Mouse (Mus musculus) common myeloid progenitor, adult 5-6 weeks (primary cell): ENCODE measurements at regions not wholly inside any gene's neighbourhood (a gene's known extent, or its start where the extent isn't known, plus 50 kb on each side); places are given as distances from the start of the nearest gene placed in this dataset.

Source experiments
- ATAC-seq: replicated peaks from 2 replicates; pipeline ENCODE4 v1.8.0; 2016; ENCODE audit warnings: low read depth, mild to moderate bottlenecking, moderate TSS enrichment, inconsistent platforms; ENCODE audit not compliant: poor library complexity, severe bottlenecking

- no peak for ATAC-seq
These were observed 269.3 kb upstream of the Erbb4 start for GRCm38 (mm10) chr1:69376923-69377706.

DNA sequence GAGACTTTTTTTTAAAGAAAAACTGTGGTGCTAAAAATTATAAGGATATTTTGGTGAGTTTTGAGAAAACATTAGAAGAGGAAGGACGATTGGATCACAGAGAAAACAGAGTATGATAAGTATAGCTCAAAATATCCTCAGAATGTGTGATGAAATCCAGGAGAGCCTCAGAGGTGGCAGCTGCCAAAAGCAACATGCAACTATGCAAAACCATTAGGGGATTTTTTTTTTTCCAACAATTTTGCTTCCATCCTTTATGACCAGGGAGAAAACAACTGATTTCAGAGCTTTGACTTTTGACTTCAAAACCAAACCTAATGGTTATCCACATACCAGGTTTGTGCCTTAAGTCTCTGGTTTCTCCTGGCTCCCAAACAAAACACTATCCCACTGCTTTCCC is 267.4 kb upstream of the Erbb4 start:
- ATAC-seq = no peak

- 0 out of 2 replicates have a peak, but pooled peaks have one; percentile 50 for ATAC-seq
These were observed 262.2 kb upstream of the Erbb4 start for GRCm38 (mm10) chr1:69370078-69370477.

- no peak for ATAC-seq
These were observed 259.7 kb upstream of the Erbb4 start for GRCm38 (mm10) chr1:69367531-69367930.

- ATAC-seq = peak; percentile 82
These were observed 256.2 kb upstream of the Erbb4 start for GRCm38 (mm10) chr1:69364069-69364468.

GRCm38 (mm10) chr1:69357548-69357947 is 249.7 kb upstream of the Erbb4 start:
- ATAC-seq = peak; percentile 90

- peak; percentile 53; the same call in 1 of the 2 replicates for ATAC-seq
These were observed 242.6 kb upstream of the Erbb4 start for GRCm38 (mm10) chr1:69350417-69350816.

DNA sequence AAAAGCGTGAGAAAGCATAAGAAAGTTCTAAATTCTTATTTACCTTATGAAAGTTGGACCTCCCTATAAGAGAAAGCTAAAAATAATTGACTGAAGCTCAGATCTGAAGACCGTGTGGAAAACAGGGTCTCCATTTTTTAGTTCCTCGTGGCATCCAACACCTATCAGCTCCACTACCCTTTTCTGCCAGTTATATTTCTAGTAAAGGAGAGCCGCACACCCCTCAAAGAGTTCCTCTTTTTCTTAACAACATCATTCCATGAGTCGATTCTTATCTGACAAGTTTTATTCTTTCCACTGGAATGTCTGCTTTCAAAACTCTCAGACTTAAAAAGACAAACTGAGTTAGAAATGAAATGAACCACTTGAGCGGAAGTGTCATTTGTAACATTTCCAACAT is 242.0 kb upstream of the Erbb4 start:
- ATAC-seq = peak; percentile 69

- ATAC-seq = no peak
These were observed 234.2 kb upstream of the Erbb4 start for GRCm38 (mm10) chr1:69342100-69342499.

- no peak for ATAC-seq
These were observed 232.6 kb upstream of the Erbb4 start for GRCm38 (mm10) chr1:69340481-69340880.

DNA sequence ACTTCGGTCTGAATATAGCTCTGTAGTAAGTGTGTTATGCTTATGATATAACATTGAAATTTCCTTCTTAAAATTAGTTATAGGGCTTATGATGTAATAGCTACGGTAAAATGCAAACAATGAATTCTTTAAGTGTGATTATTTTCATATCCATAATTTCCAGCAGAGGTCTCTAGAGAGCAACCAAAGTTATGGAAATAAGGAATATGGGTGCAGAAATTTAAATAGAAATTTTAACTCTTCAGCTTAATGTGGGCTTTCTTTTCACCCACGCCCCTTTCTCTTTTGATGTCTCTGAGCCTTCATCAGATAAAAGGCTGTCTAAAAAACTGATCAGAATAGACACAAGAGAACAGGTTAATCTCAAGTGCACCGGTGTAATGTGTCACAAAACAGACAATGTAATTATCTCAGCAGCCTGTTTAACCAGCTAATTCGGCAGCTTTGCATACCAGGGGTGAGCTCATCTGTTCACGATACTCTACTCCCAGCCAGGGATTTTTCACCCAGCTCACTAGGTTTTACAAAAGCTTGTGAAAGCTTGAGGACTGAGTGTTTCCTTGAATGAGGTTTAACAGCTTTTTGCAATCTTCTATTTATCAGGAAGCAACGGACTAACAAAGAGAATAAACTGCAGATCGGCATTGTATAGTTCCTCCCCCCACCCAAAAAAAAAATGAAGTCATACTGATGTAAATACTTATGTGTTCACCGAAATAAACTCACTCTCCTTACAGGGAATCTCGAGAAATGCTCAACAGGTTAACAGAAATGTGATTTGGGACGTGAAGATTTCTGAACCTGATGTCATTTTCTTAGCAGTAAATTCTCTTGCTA is 223.8 kb upstream of the Erbb4 start:
- ATAC-seq = peak; percentile 86

GRCm38 (mm10) chr1:69329399-69329798 is 221.5 kb upstream of the Erbb4 start:
- ATAC-seq = no peak

DNA sequence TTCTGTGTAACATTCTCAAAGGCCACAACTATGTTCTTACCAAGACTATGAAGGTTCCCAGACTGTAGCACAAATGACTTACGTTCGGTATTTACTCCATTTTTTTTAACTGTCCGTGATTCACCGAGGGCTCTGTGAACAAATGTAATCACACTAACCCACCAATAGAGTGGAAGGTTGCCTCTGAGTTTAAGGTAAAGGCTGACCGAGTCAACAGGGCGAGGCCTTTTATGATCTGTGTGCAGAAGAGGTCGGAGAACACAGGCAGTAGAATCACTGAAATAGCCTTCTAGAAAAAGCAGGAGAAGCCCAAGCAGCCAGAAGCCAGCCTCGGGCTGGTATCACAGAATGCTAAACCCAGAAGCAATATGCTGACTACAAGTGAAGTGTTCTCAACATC is 218.9 kb upstream of the Erbb4 start:
- ATAC-seq = no peak

- no peak for ATAC-seq
These were observed 211.7 kb upstream of the Erbb4 start for GRCm38 (mm10) chr1:69319526-69319925.

GRCm38 (mm10) chr1:69296816-69297215 is 189.0 kb upstream of the Erbb4 start:
- ATAC-seq = no peak

DNA sequence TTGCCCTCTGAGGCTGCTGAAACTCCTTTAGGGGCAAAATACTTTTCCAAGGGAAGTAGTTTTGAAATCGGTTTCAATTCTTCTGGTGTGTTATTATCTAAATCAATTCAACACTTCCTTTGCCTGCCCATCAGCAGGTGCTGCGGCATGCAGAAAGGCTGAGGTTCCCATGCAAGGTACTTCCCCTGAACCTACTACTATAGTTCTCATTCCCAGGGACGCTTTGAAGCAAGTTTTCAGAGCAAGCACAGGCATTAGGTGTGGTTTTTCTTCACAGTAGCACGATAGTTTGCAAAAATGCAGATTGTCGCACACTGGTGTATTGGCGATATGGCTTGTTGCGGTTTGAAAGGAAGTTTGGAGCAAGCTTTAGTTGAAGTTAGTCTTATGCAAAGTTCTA is 183.5 kb upstream of the Erbb4 start:
- ATAC-seq = peak; percentile 68

DNA sequence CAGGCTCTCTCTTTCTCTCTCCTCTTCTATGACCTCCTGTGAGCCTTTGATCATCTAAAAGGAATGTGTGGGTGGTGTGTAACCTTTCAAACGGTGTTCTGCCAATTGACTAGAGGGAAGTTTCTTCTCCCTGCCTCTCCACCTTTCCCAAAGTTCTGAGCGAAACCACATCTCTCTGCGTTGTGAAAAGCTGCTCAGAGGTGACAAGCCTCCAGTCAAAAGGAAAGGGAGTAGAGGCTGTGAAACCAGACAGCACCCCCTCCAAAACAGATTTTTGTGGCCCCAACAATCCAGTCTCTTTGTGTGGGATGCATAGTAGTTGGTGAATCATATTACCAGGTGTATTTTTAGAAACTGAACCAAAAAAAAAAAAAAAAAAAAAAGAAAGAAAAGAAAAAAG is 178.5 kb upstream of the Erbb4 start:
- ATAC-seq = no peak

DNA sequence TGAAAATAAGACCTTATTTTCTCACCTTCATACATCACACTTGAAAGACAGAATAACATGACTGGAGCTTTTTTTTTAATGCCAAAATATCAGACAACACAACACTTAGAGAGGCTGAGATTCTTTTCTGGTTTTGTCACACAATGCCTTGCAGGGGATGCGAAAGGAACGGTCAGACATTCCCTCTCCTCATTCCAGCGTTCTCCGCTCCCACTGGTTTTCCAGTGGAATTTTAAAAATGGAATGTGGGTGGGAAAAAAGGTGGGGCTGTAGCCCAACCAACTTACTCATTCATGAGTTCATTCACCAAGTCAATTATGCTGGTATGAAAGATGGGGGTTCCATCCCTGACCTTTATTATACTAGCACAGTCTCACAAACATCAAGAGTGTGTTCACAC is 169.6 kb upstream of the Erbb4 start:
- no peak for ATAC-seq

DNA sequence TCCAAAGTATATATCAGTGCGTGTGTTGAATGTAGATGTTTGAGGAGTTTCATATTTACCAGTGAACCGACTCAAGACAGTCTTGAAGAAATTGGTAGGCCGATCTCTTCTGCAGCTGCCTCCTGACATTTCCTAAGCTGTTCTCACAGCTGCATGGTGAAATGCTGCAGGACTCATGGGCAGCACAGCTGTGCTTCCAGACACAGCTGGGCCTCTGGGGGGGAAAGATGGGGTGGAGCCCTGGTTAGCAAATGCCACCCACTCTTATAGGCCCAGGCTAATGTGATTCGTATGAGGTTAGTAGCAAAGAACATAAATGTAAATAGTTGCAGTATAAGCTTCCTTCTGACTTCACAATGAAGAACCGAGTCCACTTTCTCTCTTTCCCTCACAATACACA is 139.8 kb upstream of the Erbb4 start:
- ATAC-seq = no peak

DNA sequence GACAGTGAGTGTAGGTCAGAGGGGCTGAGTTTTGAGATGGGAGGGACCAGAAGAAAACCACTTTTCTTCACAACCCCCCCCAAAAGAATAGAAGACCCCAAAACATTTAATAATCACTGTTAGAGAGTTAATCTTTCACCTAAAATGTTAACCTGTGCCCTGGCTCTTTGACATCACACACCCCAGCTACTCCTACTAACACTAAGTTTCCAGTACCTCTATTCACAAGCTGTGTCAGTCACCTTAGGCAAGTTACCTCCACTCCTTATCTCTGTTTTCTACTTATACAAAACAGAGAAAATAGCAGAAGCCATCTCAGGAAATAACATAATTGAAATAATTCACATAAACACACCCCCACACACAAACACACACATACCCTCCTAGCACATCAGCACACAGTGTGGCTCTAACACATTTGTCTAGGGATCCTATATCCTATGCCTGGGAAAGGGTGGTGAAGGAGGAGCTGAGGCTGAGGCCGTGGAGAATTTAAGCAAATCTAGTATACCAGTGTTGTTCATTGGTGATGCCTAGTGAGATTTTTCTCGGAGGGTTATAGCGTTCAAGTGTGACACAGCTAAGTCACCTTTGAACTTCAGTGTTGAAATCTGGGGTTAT is 134.5 kb upstream of the Erbb4 start:
- ATAC-seq = no peak
